Mouse (Mus musculus): ENCODE results near the gene Zfp618.
A peak's percentile ranks its signal among the peaks of the same experiment; 100 is the strongest.

Gene Zfp618

GRCm38 (mm10) chr4:62998908-62999307, 33.5 kb downstream of the Zfp618 start:
- DNase-seq (ENCODE audit: low read depth, low spot score), result no peak

GRCm38 (mm10) chr4:62999321-62999720, 33.9 kb downstream of the Zfp618 start:
- no peak for DNase-seq (ENCODE audit: low read depth, low spot score)

- no peak for DNase-seq (ENCODE audit: low read depth, low spot score)
These were observed 34.5 kb downstream of the Zfp618 start for GRCm38 (mm10) chr4:62999916-63000315.

- no peak for DNase-seq (ENCODE audit: low read depth, low spot score)
These were observed 35.1 kb downstream of the Zfp618 start for GRCm38 (mm10) chr4:63000316-63001055.

GRCm38 (mm10) chr4:63002386-63002785, 37.0 kb downstream of the Zfp618 start:
- DNase-seq (ENCODE audit: low read depth, low spot score), result no peak

- no peak for DNase-seq (ENCODE audit: low read depth, low spot score)
These were observed 39.1 kb downstream of the Zfp618 start for GRCm38 (mm10) chr4:63004519-63004918.

GRCm38 (mm10) chr4:63005446-63006185, 40.2 kb downstream of the Zfp618 start:
- no peak for DNase-seq (ENCODE audit: low read depth, low spot score)

DNA sequence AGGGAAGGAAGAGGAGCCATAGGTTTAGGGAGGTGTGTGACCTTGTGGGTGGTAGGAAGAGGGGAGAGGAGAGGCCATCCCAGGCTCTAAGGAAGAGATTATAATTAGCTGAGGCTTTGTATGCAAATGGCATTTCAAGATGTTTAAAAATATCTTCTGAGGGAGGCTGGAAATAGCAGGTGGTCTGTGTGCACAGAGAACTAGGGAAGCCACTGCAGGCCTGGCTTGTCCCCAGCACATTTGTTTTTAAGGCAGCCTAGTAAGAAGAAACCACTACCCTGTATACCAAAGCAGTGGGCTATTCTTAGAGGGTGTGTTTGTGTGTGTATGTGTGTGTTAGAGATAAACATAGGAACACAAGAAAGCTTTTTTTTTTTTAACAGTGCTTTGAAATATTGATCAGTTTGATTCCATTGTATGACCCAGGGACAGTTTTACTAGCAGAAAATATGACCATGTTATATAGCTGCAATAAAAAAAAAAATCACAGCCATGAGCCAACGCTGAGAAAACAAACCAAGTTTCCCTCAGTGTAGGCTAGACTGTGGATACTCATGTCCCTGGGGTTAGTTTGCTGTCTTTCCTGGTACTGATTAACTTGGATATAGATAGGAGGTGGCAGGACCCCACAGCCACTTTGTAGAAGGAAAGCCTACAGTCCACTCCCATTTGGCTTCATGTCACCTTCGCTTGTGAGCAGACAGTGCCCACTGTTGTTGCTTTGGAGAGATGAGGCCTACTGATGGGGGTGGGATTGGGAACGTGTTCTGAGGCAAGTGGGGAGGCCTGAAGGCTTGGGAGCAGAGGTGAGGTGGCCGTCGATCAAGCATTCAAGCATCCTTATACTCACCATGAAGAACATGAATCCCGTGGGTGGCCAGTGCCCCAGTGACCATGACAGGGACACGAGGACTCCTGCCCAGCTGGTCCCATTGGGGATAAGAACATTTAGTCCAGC, 41.1 kb downstream of the Zfp618 start:
- DNase-seq (ENCODE audit: low read depth, low spot score), result no peak

DNA sequence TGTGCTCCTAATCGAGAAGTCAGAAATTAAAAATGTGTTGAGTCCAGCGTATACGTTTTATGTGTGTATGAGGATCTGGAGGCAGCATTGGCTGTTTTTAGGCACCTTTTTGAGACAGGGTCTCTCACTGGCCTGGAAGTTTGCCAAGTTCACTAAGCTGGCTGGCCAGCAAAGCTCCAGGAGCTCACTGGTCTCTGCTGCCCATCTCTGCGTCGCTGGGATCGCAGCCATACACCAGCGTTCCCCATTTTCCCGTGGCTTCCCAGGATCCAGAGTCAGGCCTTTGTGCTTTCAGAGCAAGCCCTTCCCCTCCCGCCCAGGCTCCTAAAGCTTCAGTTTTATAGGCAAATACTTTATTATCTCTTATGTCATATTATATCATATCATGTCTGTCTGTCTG, 42.8 kb downstream of the Zfp618 start:
- no peak for DNase-seq (ENCODE audit: low read depth, low spot score)

DNA sequence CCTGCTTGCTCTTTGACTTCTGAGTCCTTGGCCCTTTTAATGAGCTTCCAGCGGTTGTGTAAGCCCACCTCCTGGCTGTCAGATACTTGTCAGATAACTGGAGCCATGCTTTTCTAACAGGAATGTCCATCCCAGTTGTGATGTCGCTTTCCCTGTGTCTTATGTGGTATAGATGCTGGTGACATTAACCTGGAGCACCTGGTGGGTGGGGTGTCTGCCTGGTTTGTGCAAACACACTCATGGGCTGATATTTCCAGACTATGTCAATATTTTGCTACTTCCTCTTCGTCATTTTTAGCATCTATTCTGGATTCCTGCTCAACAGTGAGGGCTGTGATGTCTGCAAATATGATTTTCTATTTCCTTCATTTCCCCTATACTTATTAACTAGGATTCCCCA, 43.4 kb downstream of the Zfp618 start:
- DNase-seq (ENCODE audit: low read depth, low spot score), result no peak

DNA sequence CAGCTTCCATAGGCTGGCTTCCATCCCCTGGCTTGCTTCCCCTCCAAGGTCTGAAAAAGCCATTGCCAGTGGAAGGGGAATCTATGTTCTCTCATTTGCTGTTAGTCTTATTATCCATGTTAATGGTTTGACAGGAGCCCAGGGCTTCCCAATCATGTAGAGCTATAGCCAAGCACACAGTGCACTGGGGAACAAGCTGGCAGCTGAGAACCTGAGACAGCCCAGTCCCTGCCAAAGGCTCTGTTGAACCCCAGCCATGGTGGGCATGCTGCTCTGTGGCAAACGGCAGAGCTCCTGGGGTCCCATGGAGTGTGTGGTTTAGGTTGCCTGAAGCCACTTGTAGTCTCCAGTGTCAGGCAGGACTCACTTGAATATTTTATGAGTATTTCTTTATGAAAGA, 44.4 kb downstream of the Zfp618 start:
- DNase-seq (ENCODE audit: low read depth, low spot score), result peak; percentile 39

DNA sequence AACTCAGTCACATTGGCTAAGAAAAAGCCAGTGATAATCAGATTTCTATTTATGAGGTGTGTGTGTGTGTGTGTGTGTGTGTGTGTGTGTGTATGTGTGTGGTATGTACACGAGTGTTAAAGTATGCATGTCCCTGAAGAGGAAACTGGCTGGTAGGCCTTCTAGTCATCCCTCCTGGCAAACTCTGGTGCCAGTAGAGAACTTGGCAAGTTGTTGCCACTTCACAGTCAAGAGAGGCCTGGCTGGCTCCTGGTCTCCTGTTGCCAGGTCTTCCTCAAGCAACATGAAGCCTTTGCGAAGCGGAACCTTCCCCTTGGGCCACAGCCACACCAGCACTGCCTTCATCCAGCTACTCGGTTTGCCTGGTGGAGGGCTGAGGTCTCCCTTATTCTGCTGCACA, 44.9 kb downstream of the Zfp618 start:
- DNase-seq (ENCODE audit: low read depth, low spot score), result peak; percentile 49

GRCm38 (mm10) chr4:63018616-63019015, 53.2 kb downstream of the Zfp618 start:
- no peak for DNase-seq (ENCODE audit: low read depth, low spot score)

GRCm38 (mm10) chr4:63019428-63019858, 54.1 kb downstream of the Zfp618 start:
- DNase-seq (ENCODE audit: low read depth, low spot score), result no peak

- no peak for DNase-seq (ENCODE audit: low read depth, low spot score)
These were observed 55.8 kb downstream of the Zfp618 start for GRCm38 (mm10) chr4:63021034-63021700.

DNA sequence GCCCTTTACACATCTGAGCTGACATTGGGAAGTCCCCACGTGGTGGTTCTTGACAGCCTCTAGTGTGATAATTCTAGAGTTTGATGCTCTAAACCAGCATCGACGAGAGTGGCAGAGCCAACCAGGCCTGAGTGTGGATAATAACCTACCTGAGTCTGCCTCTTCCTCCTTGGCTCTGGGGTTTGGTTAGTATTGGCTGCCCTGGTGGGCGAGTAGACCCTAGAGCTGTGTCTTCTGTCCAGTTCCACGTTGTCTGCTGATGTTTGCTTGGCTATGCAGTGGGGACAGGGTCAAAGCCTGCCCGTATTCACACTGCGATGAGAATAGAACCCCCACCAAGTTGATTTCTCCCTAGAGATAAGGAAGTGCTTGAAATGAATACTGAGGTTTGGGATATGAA, 58.1 kb downstream of the Zfp618 start:
- DNase-seq (ENCODE audit: low read depth, low spot score), result no peak

DNA sequence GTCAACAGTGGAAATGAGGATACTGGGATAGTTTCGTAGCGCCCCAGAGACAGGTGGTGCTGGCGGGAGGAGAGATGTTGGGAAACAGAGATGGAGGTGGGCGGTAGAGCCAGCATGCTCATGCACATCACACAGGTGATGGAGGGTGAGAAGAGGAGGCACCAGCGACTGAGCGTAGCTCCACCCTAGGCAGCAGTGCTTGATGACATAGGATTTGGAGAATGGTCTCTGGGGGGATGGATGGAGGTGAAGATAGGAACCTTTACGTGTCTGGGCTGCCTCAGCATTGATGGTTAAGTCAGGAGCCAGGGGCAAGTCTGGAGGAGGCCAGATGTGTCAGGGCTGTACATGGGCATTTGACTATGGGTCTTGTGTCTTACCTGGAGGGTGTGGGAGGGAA, 58.7 kb downstream of the Zfp618 start:
- no peak for DNase-seq (ENCODE audit: low read depth, low spot score)

GRCm38 (mm10) chr4:63024734-63025256, 59.4 kb downstream of the Zfp618 start:
- DNase-seq (ENCODE audit: low read depth, low spot score), result no peak

DNA sequence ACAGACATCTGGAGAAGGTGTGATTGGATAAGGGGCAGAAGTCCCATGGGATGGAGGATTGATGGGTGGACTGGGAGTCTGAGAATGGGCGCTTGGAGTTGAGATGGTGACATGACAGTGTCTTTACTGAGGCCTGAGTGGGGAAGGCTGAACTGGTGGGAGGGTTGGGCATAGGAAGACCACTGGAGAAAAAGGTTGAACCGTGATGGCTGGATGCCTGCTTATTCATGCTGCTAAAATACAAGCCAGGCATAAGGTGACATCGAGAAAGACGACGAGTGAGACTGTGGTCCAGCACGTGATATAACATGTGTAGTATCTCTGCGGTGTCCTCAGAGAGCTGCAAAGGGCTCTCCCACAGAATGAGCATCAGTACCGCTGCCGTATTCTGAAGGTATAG, 59.9 kb downstream of the Zfp618 start:
- no peak for DNase-seq (ENCODE audit: low read depth, low spot score)

DNA sequence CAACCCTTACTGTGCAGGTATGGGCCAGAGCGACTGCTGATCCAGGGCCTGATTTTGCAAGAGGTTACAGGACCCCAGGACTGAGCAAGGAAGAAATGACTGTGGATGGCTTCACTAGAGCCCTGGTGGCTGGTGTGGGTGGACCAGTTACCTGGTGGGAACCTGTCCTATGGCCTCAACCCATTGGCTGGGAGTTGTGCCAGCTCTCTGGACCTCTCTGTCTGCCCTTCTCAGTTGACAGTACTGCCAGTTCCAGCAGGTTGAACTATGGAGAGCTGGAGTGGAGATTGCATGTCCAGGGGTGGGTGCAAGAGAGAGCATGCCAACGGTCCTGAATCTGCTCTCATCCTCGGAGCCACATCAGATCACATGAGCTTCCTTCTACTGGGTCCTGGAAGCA, 60.9 kb downstream of the Zfp618 start:
- DNase-seq (ENCODE audit: low read depth, low spot score), result no peak

- DNase-seq (ENCODE audit: low read depth, low spot score), result no peak
These were observed 62.1 kb downstream of the Zfp618 start for GRCm38 (mm10) chr4:63027451-63027850.
